Mouse (Mus musculus): Measurements from ENCODE around the gene Fam184b.

The Fam184b gene

DNA sequence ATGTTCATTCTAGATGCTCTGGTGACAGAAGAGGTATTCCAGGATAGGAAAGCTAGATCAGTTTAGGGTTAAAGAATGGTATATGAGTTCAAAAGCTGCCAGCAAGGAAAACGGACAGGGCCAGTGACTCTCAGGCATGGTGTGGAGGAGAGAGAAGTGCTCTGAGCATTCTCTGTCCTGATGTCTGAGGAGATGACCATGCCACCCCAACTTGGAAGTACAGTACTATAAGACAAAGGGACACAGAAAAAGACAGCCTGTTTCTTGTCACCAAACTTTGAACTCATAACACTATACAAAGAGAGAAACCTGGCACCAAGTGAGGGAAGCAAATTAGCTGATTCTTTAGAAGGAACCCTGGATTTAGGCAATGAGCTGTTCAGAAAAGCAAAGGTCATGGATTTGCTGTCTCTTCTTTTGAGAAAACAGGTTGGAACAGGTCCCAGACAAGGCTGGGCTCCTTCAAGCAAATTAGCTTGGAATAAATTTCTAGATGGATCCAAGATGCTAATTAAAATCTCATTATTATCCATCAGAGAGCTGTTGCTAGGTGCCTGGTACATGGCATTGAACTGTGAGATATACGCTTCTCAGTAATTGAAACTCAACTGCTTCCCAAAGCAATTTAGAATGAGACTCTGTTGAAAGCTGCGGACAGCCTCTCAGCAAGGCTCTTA is 43.9 kb downstream of the Fam184b start:
- no peak for DNase-seq (ENCODE audit: low spot score)

DNA sequence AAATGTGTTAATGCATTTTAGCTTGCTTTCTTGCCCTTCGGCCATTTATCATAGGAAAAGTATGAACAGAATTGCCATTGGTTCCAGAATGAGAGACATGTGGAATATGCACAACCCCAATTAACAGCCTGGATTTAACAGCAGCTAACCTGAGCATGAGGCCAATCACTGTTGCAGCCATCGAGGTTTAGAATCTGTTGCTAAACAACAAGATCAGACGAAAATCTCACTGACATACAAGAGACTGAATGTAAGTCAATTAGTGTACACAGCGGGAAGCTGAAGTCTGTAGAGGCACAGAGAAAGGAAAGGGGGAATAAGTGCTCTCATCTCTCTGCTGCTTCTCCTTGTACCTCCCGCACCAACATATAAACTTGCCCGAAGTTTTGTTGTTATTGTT is 46.1 kb downstream of the Fam184b start:
- no peak for DNase-seq (ENCODE audit: low spot score)

DNA sequence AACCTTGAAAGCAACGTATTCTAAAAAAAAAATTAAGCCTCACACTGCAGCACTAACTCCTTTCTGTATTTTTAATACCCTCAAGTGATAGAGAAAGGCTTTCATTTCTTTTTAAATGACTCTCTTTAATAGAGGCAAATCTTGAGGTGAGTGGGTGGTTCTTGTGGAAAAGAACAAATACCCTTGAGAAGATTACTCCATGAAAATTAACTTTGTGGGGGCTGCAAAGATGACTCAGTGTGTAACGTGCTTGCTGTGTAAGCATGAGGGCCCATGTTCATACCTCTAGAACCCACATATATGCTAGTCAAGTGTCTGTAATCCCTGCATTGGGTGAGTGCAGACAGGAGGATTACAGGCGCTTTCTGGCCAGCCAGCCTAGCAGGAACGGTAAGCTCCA is 49.3 kb downstream of the Fam184b start:
- no peak for DNase-seq (ENCODE audit: low spot score)

DNA sequence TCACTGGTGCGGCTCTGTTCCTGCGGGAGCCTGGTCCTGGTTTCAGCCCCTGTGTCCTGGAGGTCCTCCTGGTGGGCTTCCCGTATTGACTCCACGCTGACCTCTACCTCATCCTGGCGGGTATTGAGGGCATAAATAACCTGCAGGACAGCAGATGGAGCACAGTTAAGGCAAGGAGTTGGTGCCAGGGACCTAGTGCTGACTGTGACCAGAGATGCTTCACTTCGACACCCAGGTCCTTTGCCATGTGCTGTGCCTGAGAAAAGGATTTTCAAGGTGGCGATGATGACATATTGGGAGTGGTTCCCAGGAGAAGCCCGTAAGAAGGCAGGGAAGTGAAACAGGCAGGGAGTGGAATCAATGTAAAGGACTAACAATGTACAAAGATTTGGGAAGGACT is 54.8 kb downstream of the Fam184b start:
- no peak for DNase-seq (ENCODE audit: low spot score)

DNA sequence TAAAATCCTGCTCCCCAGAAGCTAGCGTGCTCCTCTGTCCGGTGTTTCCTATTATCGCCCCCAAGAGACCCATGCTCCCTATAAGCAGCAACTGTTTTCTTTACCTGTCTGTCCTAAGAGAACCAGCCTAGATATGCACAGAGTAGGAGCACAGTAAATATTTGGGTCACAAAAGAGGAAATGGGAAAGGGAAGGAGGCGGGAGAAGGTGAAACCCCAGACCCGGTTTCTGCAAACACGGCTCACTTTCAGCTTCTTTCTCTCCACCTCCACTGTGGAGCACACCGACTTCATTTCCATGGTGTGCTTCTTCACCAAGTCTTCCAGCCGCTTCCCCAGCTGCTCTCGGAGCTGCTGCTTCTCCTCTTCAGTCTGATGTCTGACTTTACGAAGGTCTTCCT is 59.1 kb downstream of the Fam184b start:
- DNase-seq (ENCODE audit: low spot score) = no peak

DNA sequence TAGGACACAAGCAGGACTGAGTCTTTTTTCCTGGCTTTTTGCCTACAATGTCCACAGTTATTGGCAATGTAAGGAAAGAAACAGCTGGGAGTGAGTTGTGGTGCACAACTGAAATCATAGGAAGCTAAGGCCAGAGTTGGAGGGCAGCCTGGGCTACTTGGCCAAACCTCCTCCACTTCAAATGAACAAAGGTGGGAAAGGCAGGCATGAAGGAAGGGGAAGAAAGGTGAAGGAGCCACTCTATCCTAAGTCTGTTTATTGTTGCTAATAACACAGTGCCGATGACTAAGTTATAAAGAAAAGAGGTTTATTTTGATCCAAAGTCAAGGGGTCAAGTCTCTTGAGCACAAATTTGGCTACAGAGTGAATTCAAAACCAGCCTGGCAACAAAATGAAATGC is 62.0 kb downstream of the Fam184b start:
- no peak for DNase-seq (ENCODE audit: low spot score)

DNA sequence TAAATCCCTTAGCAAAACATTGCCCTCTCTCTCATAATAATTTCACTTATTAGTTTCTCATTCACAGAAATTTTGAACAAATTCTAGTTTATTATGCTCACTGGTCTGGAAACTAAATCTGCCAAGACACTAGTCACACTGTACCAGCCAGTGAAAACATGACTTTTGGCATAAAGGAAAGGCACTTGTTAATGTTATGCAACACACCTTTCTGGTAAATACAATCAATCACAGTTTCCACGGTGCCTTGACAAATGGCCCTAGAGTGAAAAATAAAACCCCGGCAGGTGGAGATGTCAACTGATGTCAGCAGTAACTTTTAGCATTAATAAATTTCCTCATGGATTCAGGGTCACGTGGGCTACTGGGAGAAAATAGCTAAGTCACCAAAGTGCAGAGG is 62.7 kb downstream of the Fam184b start:
- DNase-seq (ENCODE audit: low spot score) = no peak

DNA sequence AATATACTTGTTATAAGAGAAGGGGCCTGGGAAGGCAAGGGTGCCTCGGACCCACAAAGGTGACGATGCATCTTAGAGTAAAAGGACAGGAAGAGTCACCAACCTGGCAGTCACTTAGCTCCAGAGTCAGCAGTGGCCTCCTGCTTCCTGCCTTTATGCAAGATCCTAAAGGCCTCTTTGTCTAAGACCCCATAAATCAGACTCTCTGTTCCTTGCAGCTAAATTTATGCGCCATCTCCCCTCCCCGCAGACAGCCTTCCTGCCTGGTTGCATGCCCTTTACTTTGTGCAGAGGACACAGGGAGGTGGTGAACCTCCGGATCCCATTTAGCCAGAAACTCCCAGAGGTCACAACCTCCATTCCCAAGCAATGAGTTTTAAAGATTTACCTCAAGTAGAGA is 66.6 kb downstream of the Fam184b start:
- peak; percentile 63 for DNase-seq (ENCODE audit: low spot score)

DNA sequence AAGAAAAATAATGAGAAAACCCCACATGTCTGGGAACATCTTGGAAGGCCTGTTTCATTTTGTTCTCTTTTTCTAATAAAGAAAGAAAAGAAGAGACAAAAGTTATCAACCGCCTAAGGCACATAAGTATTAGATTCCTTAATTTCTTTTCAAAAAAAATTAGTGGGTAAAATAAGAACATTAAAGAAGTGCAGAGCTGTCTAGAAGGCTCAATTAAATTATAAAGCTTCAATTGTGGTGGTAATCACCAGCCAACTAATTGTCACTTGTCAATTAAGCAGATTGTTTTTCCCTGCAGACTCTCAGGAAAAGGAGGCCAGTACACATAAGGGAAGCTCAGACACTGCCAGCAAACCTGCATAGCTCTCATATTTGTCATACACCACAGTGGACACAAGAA is 73.6 kb downstream of the Fam184b start:
- no peak for DNase-seq (ENCODE audit: low spot score)

DNA sequence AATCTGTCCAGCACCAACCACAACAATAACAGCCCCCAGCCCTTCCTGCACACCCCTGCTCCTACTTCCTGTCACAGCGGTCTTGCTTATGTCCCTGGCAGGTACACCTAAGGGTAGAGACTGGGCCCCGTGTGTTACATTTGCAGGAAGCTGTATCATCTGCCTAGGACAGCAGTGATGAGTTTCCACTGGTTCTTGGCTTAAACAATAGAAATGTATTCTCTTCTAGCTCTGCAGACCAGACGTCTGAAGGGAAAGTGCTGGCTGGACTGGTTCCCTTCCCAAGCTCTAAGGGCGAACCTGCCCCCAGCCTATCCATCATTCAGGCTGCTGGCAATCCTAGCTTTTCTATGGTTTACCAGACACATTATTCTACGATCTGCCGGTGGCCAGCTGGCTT is 75.4 kb downstream of the Fam184b start:
- no peak for DNase-seq (ENCODE audit: low spot score)

DNA sequence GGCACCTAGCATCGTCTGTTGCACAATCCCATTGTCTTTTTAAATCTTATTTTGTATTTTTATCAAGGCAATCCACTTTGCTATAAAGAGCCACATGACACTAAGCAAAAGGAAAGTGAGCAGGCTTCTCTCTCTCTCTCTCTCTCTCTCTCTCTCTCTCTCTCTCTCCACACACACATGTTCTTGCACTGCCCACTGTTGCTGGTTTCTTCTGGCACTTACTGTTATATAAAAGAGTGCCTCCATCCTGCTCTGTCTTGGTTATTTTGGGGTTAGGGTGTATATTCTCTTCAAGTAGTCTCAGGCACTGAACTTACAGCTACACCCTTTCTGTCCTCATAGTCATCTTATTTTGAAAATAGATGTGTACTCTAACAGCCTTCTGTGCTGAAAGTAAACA is 89.8 kb downstream of the Fam184b start:
- DNase-seq (ENCODE audit: low spot score) = no peak

DNA sequence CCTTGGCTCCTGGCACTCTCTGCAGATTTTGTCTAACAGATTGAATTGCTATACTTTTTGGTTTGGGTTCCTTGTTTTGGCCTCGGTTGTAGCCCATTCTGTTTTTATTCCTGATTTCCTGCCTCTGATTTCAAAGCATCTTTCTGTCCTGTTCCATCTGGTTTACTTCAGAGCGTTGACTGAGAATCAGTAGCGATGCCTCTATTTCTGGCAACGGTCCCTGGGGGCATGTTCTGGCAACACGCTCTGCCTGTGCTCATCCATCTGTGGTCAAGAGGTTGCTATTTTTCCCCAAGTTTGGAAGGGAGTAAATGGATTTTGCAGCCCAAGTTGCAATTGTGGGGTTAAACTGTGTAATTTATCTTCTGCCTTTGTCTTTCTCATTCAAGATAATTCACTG is 96.0 kb downstream of the Fam184b start:
- peak; percentile 55 for DNase-seq (ENCODE audit: low spot score)

DNA sequence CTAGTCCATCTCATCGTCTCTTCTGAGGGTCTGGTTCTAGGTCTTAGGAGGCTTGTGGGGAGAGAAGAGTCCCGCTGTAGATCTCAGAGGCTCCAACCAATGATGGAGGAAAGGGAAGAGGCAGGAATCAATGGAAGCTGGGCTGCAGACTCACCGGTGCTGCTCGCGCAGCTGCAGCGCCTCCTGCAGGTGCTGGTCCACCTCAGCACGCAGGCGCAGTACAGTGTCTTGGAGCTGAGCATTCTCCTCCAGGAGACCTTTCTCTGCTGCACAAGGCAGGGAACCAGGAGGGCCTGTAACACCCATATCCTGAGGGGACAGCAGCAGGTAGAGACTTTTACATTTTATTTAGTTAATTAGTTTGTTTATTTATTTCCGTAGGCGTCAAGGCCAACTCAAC is 99.9 kb downstream of the Fam184b start:
- no peak for DNase-seq (ENCODE audit: low spot score)

DNA sequence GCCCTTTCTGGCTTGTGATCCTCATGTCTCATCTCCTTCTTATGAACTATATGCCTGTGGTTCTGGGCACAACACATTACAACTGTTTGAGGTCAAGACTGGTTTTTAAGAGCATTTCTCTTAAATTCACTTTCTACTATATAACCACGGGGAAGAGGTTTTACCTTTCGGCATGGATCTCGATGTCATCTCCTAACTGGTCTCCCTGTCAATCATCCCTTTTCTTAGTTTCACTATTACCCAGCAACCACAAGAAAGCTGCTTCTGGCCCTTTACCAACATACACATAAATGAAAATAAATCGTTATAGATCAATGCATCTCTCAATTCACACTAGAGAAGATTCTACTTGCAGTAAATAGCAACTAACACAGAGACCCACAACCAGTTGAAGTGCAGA is 104.2 kb downstream of the Fam184b start:
- no peak for DNase-seq (ENCODE audit: low spot score)

DNA sequence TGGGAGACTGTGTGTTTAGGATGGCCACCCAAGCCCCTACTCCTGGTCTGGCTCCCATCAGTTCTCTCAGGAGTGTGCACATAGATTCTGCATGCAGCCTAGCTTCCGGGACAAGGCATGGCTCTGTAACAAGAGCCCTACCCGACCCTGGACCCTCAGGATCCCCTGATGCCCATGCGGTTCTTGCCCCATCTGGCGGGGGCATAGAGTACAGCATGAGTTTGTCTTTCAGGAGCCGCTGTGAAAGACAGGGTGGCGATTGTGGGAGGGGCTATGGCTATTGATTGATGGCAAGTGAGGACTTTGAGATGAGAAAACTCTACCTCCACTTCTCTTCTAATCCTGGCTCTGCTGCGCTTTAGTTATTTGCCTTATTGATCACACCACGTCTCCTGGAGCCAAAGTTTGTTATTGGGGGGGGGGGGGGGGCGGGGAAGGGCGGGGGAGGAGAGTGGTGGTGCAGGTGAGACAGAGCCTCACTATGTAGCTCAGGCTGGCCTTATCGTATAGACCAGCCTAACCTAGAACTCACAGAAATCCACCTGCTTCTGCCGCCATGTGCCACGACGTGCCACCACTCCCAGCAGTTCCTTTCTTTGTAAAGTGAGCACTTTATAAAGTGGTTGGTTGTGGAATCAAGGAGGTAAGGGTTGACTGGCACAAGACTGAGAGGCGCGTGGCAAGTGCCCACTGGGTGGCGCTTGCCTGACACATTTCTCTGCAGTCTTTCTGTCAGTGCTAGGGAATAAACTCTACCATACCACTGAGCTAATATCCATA is 104.9 kb downstream of the Fam184b start:
- peak; percentile 83 for DNase-seq (ENCODE audit: low spot score)

DNA sequence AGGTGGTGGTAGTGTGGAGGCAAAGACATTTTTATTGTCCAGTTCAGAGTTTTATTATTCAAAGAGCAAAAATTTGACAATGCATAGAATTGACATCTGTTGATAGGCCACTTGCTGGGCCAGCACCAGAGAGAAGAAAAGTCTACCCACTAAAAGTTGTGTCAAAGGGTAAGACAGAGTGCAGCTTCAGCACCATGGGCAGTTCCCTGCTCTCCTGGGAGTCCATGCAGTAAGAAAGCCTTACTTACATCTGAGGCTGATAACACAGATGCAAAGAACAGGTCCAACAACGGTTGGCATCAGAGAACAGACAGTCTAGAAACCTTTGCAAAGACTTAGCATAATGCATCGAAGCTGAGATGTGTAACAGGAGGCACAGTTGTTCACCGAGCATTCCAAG is 109.7 kb downstream of the Fam184b start:
- DNase-seq (ENCODE audit: low spot score) = peak; percentile 67

DNA sequence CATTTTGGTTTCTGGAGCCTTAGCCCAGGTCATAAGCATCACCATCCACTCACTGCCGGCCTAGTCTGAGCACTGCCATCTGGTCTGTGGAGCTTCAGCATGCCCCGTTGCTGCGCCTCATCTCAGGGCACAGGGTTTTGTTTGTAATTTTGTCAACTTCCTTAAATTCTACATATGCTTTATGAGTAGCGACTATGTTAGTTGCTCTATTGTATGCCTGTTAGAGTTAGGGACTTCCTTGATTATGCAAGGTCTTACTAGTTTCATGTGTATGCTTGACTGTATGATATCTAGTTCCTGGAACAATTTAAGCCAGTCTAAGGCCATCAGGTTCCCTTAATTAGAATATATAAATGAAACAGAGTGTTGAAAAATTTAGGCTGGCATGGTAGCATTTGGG is 113.1 kb downstream of the Fam184b start:
- no peak for DNase-seq (ENCODE audit: low spot score)

DNA sequence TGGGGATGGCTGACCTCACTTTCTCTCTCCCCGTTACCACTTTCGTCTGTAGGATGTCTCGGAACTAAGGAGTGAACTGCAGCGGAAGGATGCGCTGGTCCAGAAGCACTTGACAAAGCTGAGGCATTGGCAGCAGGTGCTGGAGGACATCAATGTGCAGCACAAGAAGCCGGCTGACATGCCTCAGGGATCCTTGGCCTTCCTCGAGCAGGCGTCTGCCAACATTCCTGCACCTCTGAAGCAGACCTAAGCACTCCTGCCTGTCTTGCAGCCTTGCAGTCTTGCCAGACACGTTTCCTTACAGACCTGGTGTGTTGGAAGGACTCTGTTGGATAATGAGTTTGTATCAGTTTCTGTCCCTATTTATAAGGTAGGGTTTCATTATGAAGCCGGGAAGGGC is 114.3 kb downstream of the Fam184b start:
- DNase-seq (ENCODE audit: low spot score) = no peak

DNA sequence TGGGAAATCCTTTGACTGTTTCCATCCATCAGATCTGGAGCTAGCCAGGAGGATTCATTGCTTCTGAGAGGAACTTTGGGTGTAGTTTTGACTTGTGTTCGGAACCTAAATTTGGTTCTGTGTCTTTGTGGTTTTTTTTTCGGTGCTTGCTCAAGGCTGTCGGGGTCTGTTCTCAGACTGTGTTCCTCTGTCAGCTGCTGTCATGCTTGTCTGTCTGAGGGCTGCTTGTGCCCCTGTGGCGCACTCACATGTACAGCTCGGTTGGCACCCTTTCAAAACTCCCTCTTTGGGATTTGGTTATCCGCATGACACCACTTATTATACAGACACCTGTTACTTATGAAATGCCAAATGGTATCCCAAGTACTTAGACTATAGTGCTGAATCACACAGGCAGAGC is 117.8 kb downstream of the Fam184b start:
- DNase-seq (ENCODE audit: low spot score) = no peak

DNA sequence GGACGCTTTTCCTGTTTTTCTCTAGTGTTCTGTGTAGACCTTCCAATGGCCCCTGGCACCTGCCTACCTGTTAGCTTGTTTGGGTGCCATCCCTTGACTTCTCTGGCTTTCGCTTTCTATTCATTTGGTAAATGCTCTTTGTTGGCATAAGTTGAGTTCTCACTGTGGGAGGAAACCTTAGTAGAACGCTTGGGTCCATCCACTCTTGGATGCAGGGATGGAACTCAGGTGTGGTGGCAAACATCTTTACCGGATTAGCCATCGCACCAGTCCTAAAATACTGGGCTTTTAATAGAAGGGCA is 118.7 kb downstream of the Fam184b start:
- no peak for DNase-seq (ENCODE audit: low spot score)

DNA sequence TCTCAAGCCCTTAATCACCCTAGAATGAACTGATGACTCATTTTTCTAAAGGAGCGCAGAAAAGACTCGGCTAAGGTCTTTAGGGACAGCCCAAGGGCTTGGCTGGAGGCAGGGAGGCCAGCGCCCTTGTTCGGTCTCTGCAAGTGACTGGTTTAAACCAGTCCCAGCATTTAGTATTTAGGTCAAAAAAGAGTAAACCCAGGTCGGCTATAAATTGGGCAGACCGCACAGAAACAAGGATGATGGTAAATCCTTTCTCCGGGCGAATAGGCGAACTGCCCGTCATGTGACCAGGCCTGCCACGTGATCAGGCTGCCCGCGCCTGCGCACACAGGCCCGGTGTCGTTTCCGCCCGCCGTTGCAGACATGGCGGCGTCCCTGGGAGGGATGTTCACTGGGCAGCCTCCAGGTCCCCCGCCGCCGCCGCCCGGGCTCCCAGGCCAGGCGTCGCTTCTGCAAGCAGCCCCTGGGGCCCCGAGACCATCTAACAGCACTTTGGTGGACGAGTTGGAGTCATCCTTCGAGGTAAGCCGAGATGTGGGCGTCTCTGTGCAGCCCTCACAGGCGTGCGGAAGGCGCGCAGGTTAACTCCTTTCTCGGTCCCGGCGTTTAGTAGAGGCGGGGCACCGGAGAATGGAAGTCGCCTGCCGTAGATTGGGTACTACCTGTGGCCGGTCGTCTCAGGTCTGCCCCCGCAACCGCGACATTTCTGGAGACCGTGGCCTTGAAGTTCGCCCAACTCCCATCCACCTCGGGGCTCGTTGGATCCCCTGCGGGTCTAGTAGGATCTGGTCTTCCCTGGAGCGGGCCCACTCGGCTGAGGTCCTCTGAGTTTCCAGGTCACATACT is 119.2 kb downstream of the Fam184b start, which contains the start of gene Med28:
Gene Med28, plus strand, starts transcription at position 270 of the 849 bp plus-strand sequence.
- peak; percentile 97 for DNase-seq (ENCODE audit: low spot score)

DNA sequence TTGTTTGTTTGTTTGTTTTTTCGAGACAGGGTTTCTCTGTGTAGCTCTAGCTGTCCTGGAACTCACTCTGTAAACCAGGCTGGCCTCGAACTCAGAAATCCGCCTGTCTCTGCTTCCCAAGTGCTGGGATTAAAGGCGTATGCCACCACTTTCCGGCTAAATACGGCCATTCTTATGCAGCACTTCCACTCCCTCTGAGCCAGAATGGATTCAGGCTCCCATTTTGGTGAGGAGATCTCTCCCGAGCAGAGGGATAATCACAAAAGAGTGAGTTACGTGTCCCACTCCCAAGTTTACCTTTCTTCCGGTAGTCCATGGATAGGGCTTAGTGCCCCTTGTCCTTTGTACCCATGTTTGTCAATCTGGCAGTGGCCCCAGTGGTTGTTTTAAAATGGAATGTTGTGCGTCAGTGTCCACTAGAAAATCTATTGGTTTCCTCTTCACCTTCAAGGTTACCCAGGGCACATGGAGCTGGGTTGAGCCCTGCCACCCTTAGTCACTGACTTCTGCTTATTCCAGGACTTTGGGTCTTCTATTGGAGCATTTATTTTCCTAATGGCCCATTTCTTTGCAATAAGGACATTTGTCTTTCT is 124.2 kb downstream of the Fam184b start:
- DNase-seq (ENCODE audit: low spot score) = no peak

DNA sequence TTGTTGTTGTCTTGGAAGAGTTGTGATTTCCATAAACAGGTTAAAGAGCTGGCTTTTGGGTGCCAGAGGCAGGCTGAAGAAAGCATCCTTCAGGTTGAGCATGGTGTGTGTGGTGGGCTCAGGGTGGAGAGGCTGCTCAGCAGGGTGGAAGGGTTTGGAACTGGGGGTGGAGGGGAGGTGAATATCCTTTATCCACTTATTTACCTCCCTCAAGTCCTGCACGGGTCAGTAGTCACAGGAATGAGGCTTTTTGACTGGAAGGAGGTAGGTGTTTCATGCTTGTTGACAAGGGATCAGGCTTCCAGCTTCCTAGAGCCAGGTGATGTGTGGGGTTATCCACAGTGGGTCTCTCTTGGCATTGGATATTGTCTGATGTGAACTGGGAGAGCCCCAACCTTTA is 124.8 kb downstream of the Fam184b start:
- DNase-seq (ENCODE audit: low spot score) = no peak

All from embryo, embryonic 10 days (tissue).